Mouse (Mus musculus): ENCODE measurements around the gene 1700092M07Rik.

- TF ChIP-seq EP300 (optimal IDR thresholded peaks at IDR 0.05), result no peak
- TF ChIP-seq CTCF (IDR thresholded peaks at IDR 0.05; ENCODE audit: low read depth), result no peak
These were observed 26.4 kb upstream of the 1700092M07Rik start for GRCm38 (mm10) chr19:8713997-8714652.

Data from stomach, postnatal 0 days (tissue).